Mouse (Mus musculus) embryonic facial prominence, embryonic 15.5 days (tissue): ENCODE measurements around the gene Hist1h3b. TPM values are rescaled to one million over a fixed set of nuclear protein-coding genes. Genes with fewer than 3 reads are reported as not detected.
"Not testable (repeated sequence)": the region's sequence is repeated elsewhere in the genome, so short reads cannot be mapped to it uniquely, and the experiment has no call there.

Source experiments
- ATAC-seq: fragments of 200-750 bp; cut with Nextera tagmentation; 2 replicates; pipeline ENCODE4 v1.8.0; 2017; ENCODE audit warnings: low read depth, moderate TSS enrichment; ENCODE audit not compliant: insufficient number of reproducible peaks, low FRiP score, low TSS enrichment
- H3K27ac ChIP-seq: fragments of 300-500 bp; sonication (generic); replicated peaks from 2 replicates; pipeline ENCODE4 v1.5.1; 2015; ENCODE audit warnings: mild to moderate bottlenecking, inconsistent platforms
- H3K27me3 ChIP-seq: fragments of 300-500 bp; sonication (generic); 2 replicates; pipeline ENCODE4 v1.6.1; 2015; ENCODE audit warnings: inconsistent platforms
- H3K36me3 ChIP-seq: fragments of 300-500 bp; sonication (generic); 2 replicates; pipeline ENCODE4 v1.6.1; 2015; ENCODE audit warnings: mild to moderate bottlenecking, inconsistent platforms
- H3K4me1 ChIP-seq: fragments of 300-500 bp; sonication (generic); 2 replicates; pipeline ENCODE4 v1.6.1; 2015; ENCODE audit warnings: inconsistent platforms
- H3K4me2 ChIP-seq: fragments of 300-500 bp; sonication (generic); replicated peaks from 2 replicates; pipeline ENCODE4 v1.6.1; 2015; ENCODE audit warnings: mild to moderate bottlenecking, inconsistent platforms
- H3K4me3 ChIP-seq: fragments of 300-500 bp; sonication (generic); replicated peaks from 2 replicates; pipeline ENCODE4 v1.5.1; 2015; ENCODE audit warnings: mild to moderate bottlenecking, inconsistent platforms
- H3K9ac ChIP-seq: fragments of 300-500 bp; sonication (generic); 2 replicates; pipeline ENCODE4 v1.6.1; 2015; ENCODE audit warnings: inconsistent platforms
- H3K9me3 ChIP-seq: fragments of 300-500 bp; sonication (generic); replicated peaks from 2 replicates; pipeline ENCODE4 v1.6.1; 2016; ENCODE audit warnings: inconsistent platforms
- WGBS: fragments of 180-500 bp; shearing (Covaris S2); methylation state at CpG from one replicate; pipeline ENCODE4 v1.1.7; 2015; 5-methylcytosine and 5-hydroxymethylcytosine counted together
- polyA plus RNA-seq: library from polyadenylated mRNA; unstranded; fragments of >200 nt; fragmentation: Nextera tagmentation; extraction: Ambion mirVana; gene quantifications from 2 replicates; pipeline ENCODE4 v1.2.1, GENCODE M21; 2015

The Hist1h3b gene
- polyA plus RNA-seq, 1 experiment from 2014 or later, result 8.4 TPM

DNA sequence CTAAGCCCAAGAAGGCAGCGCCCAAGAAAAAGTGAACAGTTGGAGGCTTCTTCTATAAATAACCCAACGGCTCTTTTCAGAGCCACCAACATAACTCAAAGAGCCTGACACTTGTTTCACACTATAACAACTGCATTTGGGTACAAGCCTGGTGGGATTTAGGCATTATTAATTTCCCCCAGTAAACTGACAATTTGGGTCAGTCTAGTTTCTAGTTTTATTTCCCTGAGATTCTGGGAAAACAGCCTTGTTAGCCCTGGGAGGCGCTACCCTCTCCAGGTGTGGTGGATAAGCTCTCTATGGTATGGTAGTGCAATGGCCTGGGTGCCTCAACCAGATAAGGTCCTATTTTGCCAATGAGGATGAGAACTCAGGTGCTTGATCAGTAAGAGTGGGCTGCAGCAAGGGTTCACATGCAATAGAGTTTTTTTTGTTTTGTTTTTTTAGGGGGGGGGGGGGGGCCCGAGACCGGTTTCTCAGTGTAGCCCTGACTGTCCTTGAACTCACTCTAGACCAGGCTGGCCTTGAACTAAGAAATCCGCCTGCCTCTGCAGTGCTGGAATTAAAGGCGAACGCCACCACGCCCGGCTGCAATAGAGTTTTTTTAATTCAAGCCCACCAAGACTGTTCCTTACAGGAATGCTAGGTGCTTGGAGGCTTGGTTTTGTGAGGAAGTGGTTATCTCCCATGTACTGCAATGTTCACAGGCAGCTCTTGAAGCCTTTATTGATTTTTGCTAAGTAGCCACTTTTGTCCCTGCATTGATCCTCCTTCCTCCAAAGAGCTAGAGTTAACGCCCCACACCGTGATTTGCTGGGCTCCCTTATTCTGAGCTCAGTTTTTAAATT lies 12.5 kb downstream of the Hist1h3b start:
- 38% methylated on average over 12 of the region's 12 CpGs for WGBS
- no peaks in the 10 kb centered on the region for H3K27me3 ChIP-seq
- H3K9ac ChIP-seq, result peak overlapping the region; percentile 47
- no peaks in the 10 kb centered on the region for H3K36me3 ChIP-seq
- H3K4me1 ChIP-seq, result peaks cover 32% of the 10 kb centered on the region
- ATAC-seq, result no peak
- peak overlapping the region; percentile 84 for H3K4me2 ChIP-seq
- peak overlapping the region; percentile 58 for H3K4me3 ChIP-seq
- peak overlapping the region; percentile 96 for H3K27ac ChIP-seq
- H3K9me3 ChIP-seq, result no peaks in the 10 kb centered on the region

GRCm38 (mm10) chr13:23765172-23765513 lies 13.1 kb downstream of the Hist1h3b start:
- no peak overlapping the region for H3K27ac ChIP-seq
- 0 out of 2 replicates have a peak overlapping the region, but pooled peaks have one; percentile 4 for H3K4me3 ChIP-seq
- peak overlapping the region; percentile 84; the same call in 1 of the 2 replicates for H3K4me2 ChIP-seq
- no peaks in the 10 kb centered on the region for H3K36me3 ChIP-seq
- 83% methylated on average over 1 of the region's 1 CpGs for WGBS
- no peak for ATAC-seq
- H3K9me3 ChIP-seq, result no peaks in the 10 kb centered on the region
- H3K9ac ChIP-seq, result no peak overlapping the region
- no peaks in the 10 kb centered on the region for H3K27me3 ChIP-seq
- peaks cover 29% of the 10 kb centered on the region for H3K4me1 ChIP-seq

DNA sequence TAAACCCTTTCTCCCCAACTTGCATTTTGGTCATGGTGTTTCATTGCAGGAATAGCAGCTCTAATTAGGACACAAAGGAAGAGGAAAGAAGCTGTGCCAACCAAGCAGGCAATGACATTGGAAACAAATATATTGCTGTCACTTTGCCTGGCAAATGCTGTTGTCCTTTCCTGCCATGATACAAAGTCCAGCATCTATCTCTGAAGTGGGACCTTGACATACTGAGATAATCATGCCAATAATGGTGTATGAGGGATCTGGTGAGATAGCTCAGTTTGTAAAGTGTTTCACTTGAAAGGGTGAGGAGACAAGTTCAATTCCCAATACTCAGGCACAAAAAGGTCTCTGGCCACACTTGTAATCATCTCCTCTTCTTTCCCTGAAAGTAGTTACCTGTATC lies 14.7 kb downstream of the Hist1h3b start:
- no peak for ATAC-seq
- H3K27ac ChIP-seq, result no peak overlapping the region
- H3K9me3 ChIP-seq, result no peaks in the 10 kb centered on the region
- H3K27me3 ChIP-seq, result no peaks in the 10 kb centered on the region
- H3K36me3 ChIP-seq, result no peaks in the 10 kb centered on the region
- H3K4me3 ChIP-seq, result no peak overlapping the region
- no peak overlapping the region for H3K9ac ChIP-seq
- H3K4me2 ChIP-seq, result no peak overlapping the region
- peaks cover 20% of the 10 kb centered on the region for H3K4me1 ChIP-seq

GRCm38 (mm10) chr13:23768834-23769397 lies 16.8 kb downstream of the Hist1h3b start:
- no peak for ATAC-seq
- 45% methylated on average over 5 of the region's 5 CpGs for WGBS
- Histone ChIP-seq H3K4me2 (no peak overlapping the region), H3K27me3 (no peaks in the 10 kb centered on the region), H3K9ac (no peak overlapping the region), H3K27ac (no peak overlapping the region), H3K4me1 (peaks cover 11% of the 10 kb centered on the region), H3K9me3 (no peaks in the 10 kb centered on the region), H3K36me3 (no peaks in the 10 kb centered on the region), H3K4me3 (no peak overlapping the region)

- not testable (repeated sequence) for H3K9ac ChIP-seq, H3K36me3 ChIP-seq, H3K4me2 ChIP-seq, H3K9me3 ChIP-seq, H3K4me3 ChIP-seq, H3K27ac ChIP-seq, ATAC-seq, H3K4me1 ChIP-seq, H3K27me3 ChIP-seq
- WGBS, result 84% methylated on average over 2 of the region's 2 CpGs
These were observed 17.5 kb downstream of the Hist1h3b start, which contains the start of gene Trim38 for GRCm38 (mm10) chr13:23769613-23770012. Trim38 (plus strand) TSS chr13:23769913.

- no peak overlapping the region for H3K9ac ChIP-seq
These were observed 20.7 kb downstream of the Hist1h3b start for GRCm38 (mm10) chr13:23772561-23773313.

DNA sequence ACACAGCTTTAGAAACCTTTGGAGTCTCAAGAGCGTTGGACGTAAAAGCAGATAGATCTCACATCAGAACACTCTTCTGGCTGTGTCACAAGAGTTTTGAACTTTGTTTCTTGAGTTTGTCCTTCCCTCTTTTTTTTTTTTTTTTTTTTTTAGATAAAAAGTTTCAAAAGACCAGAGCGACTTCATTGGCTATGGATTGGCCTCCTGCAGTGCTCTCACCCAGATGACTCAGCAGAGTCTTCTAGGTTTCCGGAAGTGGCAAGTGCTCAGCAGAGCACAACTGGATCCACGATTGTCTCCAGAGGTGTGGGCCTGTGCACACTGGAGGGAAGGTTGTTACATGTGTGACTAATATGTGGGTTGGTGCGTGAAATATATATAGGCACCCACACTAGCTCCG lies 26.3 kb downstream of the Hist1h3b start:
- Histone ChIP-seq H3K36me3 (no peaks in the 10 kb centered on the region), H3K4me2 (no peak overlapping the region), H3K27ac (no peak overlapping the region), H3K4me3 (no peak overlapping the region), H3K9ac (no peak overlapping the region), H3K9me3 (no peaks in the 10 kb centered on the region), H3K27me3 (no peaks in the 10 kb centered on the region), H3K4me1 (no peaks in the 10 kb centered on the region)
- 92% methylated on average over 7 of the region's 7 CpGs for WGBS
- no peak for ATAC-seq

More at GRCm38 (mm10) chr13:23772561-23773313, 20.7 kb downstream of the Hist1h3b start:
- Histone ChIP-seq H3K36me3 (no peaks in the 10 kb centered on the region), H3K4me2 (peak overlapping the region; percentile 48), H3K4me1 (no peaks in the 10 kb centered on the region), H3K27me3 (no peaks in the 10 kb centered on the region), H3K9me3 (no peaks in the 10 kb centered on the region), H3K4me3 (0 out of 2 replicates have a peak overlapping the region, but pooled peaks have one; percentile 11), H3K27ac (no peak overlapping the region)
- WGBS, result 16% methylated on average over 21 of the region's 21 CpGs
- peak; percentile 78; the same call in 1 of the 2 replicates for ATAC-seq

DNA sequence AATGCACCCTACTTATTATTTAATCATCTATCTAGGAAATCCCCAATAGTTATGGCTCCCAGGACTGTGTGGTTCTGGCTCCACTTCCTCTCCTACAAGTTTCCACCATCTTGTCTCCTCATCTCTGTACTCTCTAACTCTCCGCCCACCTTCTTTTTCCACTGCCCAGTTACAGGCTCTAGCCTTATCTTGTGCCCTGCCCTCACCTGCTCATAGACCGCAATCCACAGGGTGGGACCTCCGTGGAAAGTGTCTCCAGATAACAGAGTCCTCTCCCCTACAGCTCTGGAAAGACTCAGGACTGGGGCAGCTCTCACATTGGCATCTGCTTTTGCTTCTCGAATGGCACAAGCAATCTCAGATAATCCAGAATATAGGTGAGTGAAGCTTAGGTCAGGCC lies 27.0 kb downstream of the Hist1h3b start:
- Histone ChIP-seq H3K4me2 (no peak overlapping the region), H3K4me3 (no peak overlapping the region), H3K9me3 (no peaks in the 10 kb centered on the region), H3K27ac (no peak overlapping the region), H3K36me3 (no peaks in the 10 kb centered on the region), H3K9ac (no peak overlapping the region), H3K27me3 (no peaks in the 10 kb centered on the region), H3K4me1 (no peaks in the 10 kb centered on the region)
- ATAC-seq, result no peak
- WGBS, result 82% methylated on average over 4 of the region's 4 CpGs

- Histone ChIP-seq H3K4me1 (no peaks in the 10 kb centered on the region), H3K27ac (no peak overlapping the region), H3K4me3 (no peak overlapping the region), H3K4me2 (no peak overlapping the region), H3K9me3 (no peaks in the 10 kb centered on the region), H3K36me3 (no peaks in the 10 kb centered on the region), H3K27me3 (no peaks in the 10 kb centered on the region), H3K9ac (no peak overlapping the region)
- WGBS, result 29% methylated on average over 2 of the region's 2 CpGs
- ATAC-seq, result no peak
These were observed 40.5 kb downstream of the Hist1h3b start for GRCm38 (mm10) chr13:23792520-23792919.

GRCm38 (mm10) chr13:23799405-23799804 lies 47.3 kb downstream of the Hist1h3b start:
- 54% methylated on average over 5 of the region's 5 CpGs for WGBS
- no peaks in the 10 kb centered on the region; the same call in 1 of the 2 replicates for H3K27me3 ChIP-seq
- no peak for ATAC-seq

More at GRCm38 (mm10) chr13:23799405-23799804, 47.3 kb downstream of the Hist1h3b start:
- Histone ChIP-seq H3K9me3 (no peaks in the 10 kb centered on the region), H3K27ac (no peak overlapping the region), H3K9ac (no peak overlapping the region), H3K4me1 (no peaks in the 10 kb centered on the region), H3K4me3 (no peak overlapping the region), H3K36me3 (no peaks in the 10 kb centered on the region), H3K4me2 (no peak overlapping the region)
